In genomic region chr16:50381351-50381746, GRCm38 (mm10) we compare ENCODE assay signal across 8 mouse cellular contexts. TPM values are rescaled to one million over a fixed set of nuclear protein-coding genes. Genes with fewer than 3 reads are reported as not detected.
DNase-seq lines count a peak whose midpoint lies in the region; ATAC-seq lines count a peak whose summit lies in the region.

No protein-coding gene starts in this region.

- H3K4me2 ChIP-seq in limb, embryonic 11.5 days (ENCODE audit: low read depth, severe bottlenecking) = peak overlapping the region; percentile 1; the same call in 1 of the 2 replicates
- H3K4me2 ChIP-seq in forebrain, embryonic 16.5 days (ENCODE audit: low read length) = peak overlapping the region; percentile 50
- H3K4me2 ChIP-seq in midbrain, embryonic 15.5 days = peak overlapping the region; percentile 50

- ATAC-seq in limb, embryonic 11.5 days (ENCODE audit: insufficient number of reproducible peaks, low FRiP score, low TSS enrichment, low read depth) = no peak
- peak; percentile 77 for ATAC-seq in forebrain, embryonic 16.5 days
- peak; percentile 88 for ATAC-seq in midbrain, embryonic 15.5 days (replicated peaks)

- no peaks in the 10 kb centered on the region for H3K9me3 ChIP-seq in limb, embryonic 11.5 days (ENCODE audit: control insufficient read depth, low read length)
- no peaks in the 10 kb centered on the region for H3K9me3 ChIP-seq in limb, embryonic 10.5 days (replicated peaks)
- H3K9me3 ChIP-seq in forebrain, embryonic 16.5 days (ENCODE audit: control insufficient read depth, low read length) = no peaks in the 10 kb centered on the region
- no peaks in the 10 kb centered on the region for H3K9me3 ChIP-seq in midbrain, embryonic 15.5 days

- H3K27me3 ChIP-seq in limb, embryonic 11.5 days (ENCODE audit: control insufficient read depth, insufficient read depth, low read length) = no peaks in the 10 kb centered on the region
- H3K27me3 ChIP-seq in limb, embryonic 10.5 days (ENCODE audit: low read depth, poor library complexity, severe bottlenecking) = no peaks in the 10 kb centered on the region
- H3K27me3 ChIP-seq in forebrain, embryonic 16.5 days (replicated peaks; ENCODE audit: control insufficient read depth, insufficient read depth, low read length) = no peaks in the 10 kb centered on the region
- H3K27me3 ChIP-seq in midbrain, embryonic 15.5 days (replicated peaks) = no peaks in the 10 kb centered on the region

- no peaks in the 10 kb centered on the region for H3K36me3 ChIP-seq in limb, embryonic 11.5 days (ENCODE audit: control insufficient read depth, insufficient read depth, low read length)
- H3K36me3 ChIP-seq in limb, embryonic 10.5 days = no peaks in the 10 kb centered on the region
- H3K36me3 ChIP-seq in forebrain, embryonic 16.5 days (ENCODE audit: control insufficient read depth, insufficient read depth) = no peaks in the 10 kb centered on the region
- no peaks in the 10 kb centered on the region for H3K36me3 ChIP-seq in midbrain, embryonic 15.5 days (replicated peaks)

- no peak overlapping the region for H3K9ac ChIP-seq in limb, embryonic 11.5 days (ENCODE audit: low read length)
- H3K9ac ChIP-seq in forebrain, embryonic 16.5 days (replicated peaks; ENCODE audit: low read depth, low read length) = peak overlapping the region; percentile 30; the same call in 1 of the 2 replicates
- H3K9ac ChIP-seq in midbrain, embryonic 15.5 days = peak overlapping the region; percentile 5; the same call in 1 of the 2 replicates

- peaks cover 6% of the 10 kb centered on the region; the same call in 1 of the 2 replicates for H3K4me1 ChIP-seq in limb, embryonic 11.5 days (ENCODE audit: control insufficient read depth, insufficient read depth, low read length)
- peaks cover 18% of the 10 kb centered on the region for H3K4me1 ChIP-seq in limb, embryonic 10.5 days
- H3K4me1 ChIP-seq in forebrain, embryonic 16.5 days (replicated peaks; ENCODE audit: control insufficient read depth, insufficient read depth, low read length) = peaks cover 11% of the 10 kb centered on the region
- peaks cover 16% of the 10 kb centered on the region for H3K4me1 ChIP-seq in midbrain, embryonic 15.5 days

- no peak for DNase-seq in limb, embryonic 11.5 days (ENCODE audit: low spot score)
- no peak for DNase-seq in limb, embryonic 10.5 days (ENCODE audit: low spot score)
- DNase-seq in layer of hippocampus, adult 8-10 months (ENCODE audit: low spot score in 2 of 2) = peak; percentile 22 to 25
- DNase-seq in thymus, postnatal 14 days = no peak
- no peak for DNase-seq in adrenal gland, adult 8-10 months
- DNase-seq in cerebellum, adult 8-10 months = no peak

- H3K27ac ChIP-seq in limb, embryonic 11.5 days (replicated peaks; ENCODE audit: low read depth, low read length) = no peak overlapping the region
- no peak overlapping the region for H3K27ac ChIP-seq in limb, embryonic 10.5 days
- no peak overlapping the region for H3K27ac ChIP-seq in forebrain, embryonic 16.5 days (ENCODE audit: low read length)
- H3K27ac ChIP-seq in midbrain, embryonic 15.5 days = 0 out of 2 replicates have a peak overlapping the region, but pooled peaks have one; percentile 7

- H3K4me3 ChIP-seq in limb, embryonic 11.5 days (ENCODE audit: low read depth, low read length) = no peak overlapping the region
- no peak overlapping the region; the same call in 1 of the 2 replicates for H3K4me3 ChIP-seq in limb, embryonic 10.5 days
- H3K4me3 ChIP-seq in forebrain, embryonic 16.5 days (replicated peaks; ENCODE audit: low read length) = peak overlapping the region; percentile 25
- peak overlapping the region; percentile 29 for H3K4me3 ChIP-seq in midbrain, embryonic 15.5 days

- 35% methylated on average over 7 of the region's 7 CpGs for WGBS in limb, embryonic 11.5 days
- 41% methylated on average over 7 of the region's 7 CpGs for WGBS in limb, embryonic 10.5 days
- WGBS in forebrain, embryonic 16.5 days = 4% methylated on average over 7 of the region's 7 CpGs
- WGBS in midbrain, embryonic 15.5 days = 21% methylated on average over 7 of the region's 7 CpGs

RNA-seq across cellular contexts. Expression of gene Bbx, which starts 50.8 kb away (rescaled TPM):
- 37.5 and 40.8 TPM in 2 replicates for polyA plus RNA-seq in limb, embryonic 11.5 days (2014; fragmentation: Nextera tagmentation; extraction: Ambion mirVana)
- 42.2 and 45.2 TPM in 2 replicates for polyA plus RNA-seq in limb, embryonic 10.5 days (2016; fragmentation: Nextera tagmentation; extraction: Ambion mirVana)
- polyA plus RNA-seq in forebrain, embryonic 16.5 days (2015; fragmentation: Nextera tagmentation; extraction: Ambion mirVana) = 27.4 and 30.2 TPM in 2 replicates
- total RNA-seq in layer of hippocampus, adult 8-10 months (2022) = 10 to 100 TPM; 25.6 to 31.1 (median 27.8) TPM
- polyA plus RNA-seq in midbrain, embryonic 15.5 days (2015; fragmentation: Nextera tagmentation; extraction: Ambion mirVana) = 19.0 and 19.8 TPM in 2 replicates
- total RNA-seq in adrenal gland, adult 8-10 months (2022) = 10 to 100 TPM; 43.8 to 50.6 (median 46.3) TPM

Comparison
In these comparisons a context has a peak if more than half of its experiments do, and no peak if none do; other contexts are left out.
1. DNase-seq: peak in layer of hippocampus, adult 8-10 months (2 of 2); none in limb, embryonic 11.5 days (single experiment), limb, embryonic 10.5 days (single experiment), thymus, postnatal 14 days (single experiment), adrenal gland, adult 8-10 months (single experiment) and cerebellum, adult 8-10 months (single experiment).
2. H3K4me3 ChIP-seq: peak in forebrain, embryonic 16.5 days (single experiment) and midbrain, embryonic 15.5 days (single experiment); none in limb, embryonic 11.5 days (single experiment) and limb, embryonic 10.5 days (single experiment).
3. Peak in every context shown above with its lines, with median percentiles within 50 percentile points of each other: H3K4me2 ChIP-seq.